Mouse (Mus musculus) kidney, embryonic 15.5 days (tissue): Measurements from ENCODE around the gene Gcc1. TPM values are rescaled to one million over a fixed set of nuclear protein-coding genes. Genes with fewer than 3 reads are reported as not detected.

Experiments
- ATAC-seq: fragments of 200-750 bp; cut with Nextera tagmentation; replicated peaks from 2 replicates; pipeline ENCODE4 v1.8.0; 2017; ENCODE audit warnings: moderate TSS enrichment; ENCODE audit not compliant: low FRiP score
- H3K27ac ChIP-seq: fragments of 300-500 bp; sonication (generic); 2 replicates; pipeline ENCODE4 v1.5.1; 2015; ENCODE audit warnings: mild to moderate bottlenecking, inconsistent platforms
- H3K27me3 ChIP-seq: fragments of 300-500 bp; sonication (generic); 2 replicates; pipeline ENCODE4 v1.6.1; 2015; ENCODE audit warnings: inconsistent platforms
- H3K36me3 ChIP-seq: fragments of 300-500 bp; sonication (generic); 2 replicates; pipeline ENCODE4 v1.6.1; 2015; ENCODE audit warnings: inconsistent platforms
- H3K4me1 ChIP-seq: fragments of 300-500 bp; sonication (generic); 2 replicates; pipeline ENCODE4 v1.6.1; 2015; ENCODE audit warnings: inconsistent platforms
- H3K4me2 ChIP-seq: fragments of 300-500 bp; sonication (generic); 2 replicates; pipeline ENCODE4 v1.6.1; 2015; ENCODE audit warnings: moderate library complexity, mild to moderate bottlenecking, inconsistent platforms
- H3K4me3 ChIP-seq: fragments of 300-500 bp; sonication (generic); replicated peaks from 2 replicates; pipeline ENCODE4 v1.5.1; 2015; ENCODE audit warnings: mild to moderate bottlenecking, inconsistent platforms
- H3K9ac ChIP-seq: fragments of 300-500 bp; sonication (generic); 2 replicates; pipeline ENCODE4 v1.6.1; 2015; ENCODE audit warnings: mild to moderate bottlenecking, inconsistent platforms
- H3K9me3 ChIP-seq: fragments of 300-500 bp; sonication (generic); replicated peaks from 2 replicates; pipeline ENCODE4 v1.6.1; 2016; ENCODE audit warnings: inconsistent platforms
- WGBS: fragments of 180-500 bp; shearing (Covaris S2); methylation state at CpG from one replicate; pipeline ENCODE4 v1.1.7; 2015; ENCODE audit warnings: mixed read lengths; 5-methylcytosine and 5-hydroxymethylcytosine counted together
- polyA plus RNA-seq: library from polyadenylated mRNA; unstranded; fragments of >200 nt; fragmentation: Nextera tagmentation; extraction: Ambion mirVana; gene quantifications from 2 replicates; pipeline ENCODE4 v1.2.1, GENCODE M21; 2015

Gcc1 gene
- polyA plus RNA-seq, 1 experiment from 2014 or later: 11.3 TPM

DNA sequence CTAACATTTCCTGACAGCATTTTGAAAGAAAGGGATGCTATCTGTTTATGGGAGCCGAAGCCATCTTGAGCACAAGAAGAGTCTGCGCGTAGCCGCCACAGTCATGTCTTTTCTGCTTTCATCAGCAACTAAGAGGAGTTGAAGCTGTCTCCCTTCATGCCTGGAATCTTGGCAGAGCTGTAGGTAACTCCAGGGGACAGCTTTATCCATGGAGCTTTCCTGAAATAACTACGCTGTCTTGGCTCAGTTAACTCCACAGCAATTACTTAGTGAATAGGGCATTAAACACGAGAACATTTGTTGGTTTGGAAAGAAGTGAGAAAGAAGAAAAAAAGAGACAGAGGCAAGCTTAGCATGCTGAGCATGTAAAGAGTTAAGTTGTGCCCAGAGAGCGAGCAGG lies 19.7 kb upstream of the Gcc1 start:
- peaks cover 41% of the 10 kb centered on the region for H3K27me3 ChIP-seq
- H3K9me3 ChIP-seq: no peaks in the 10 kb centered on the region
- H3K4me1 ChIP-seq: no peaks in the 10 kb centered on the region
- no peak overlapping the region for H3K4me2 ChIP-seq
- ATAC-seq: no peak
- no peak overlapping the region for H3K4me3 ChIP-seq
- WGBS: 75% methylated on average over 7 of the region's 7 CpGs
- no peaks in the 10 kb centered on the region for H3K36me3 ChIP-seq
- H3K9ac ChIP-seq: no peak overlapping the region
- H3K27ac ChIP-seq: no peak overlapping the region

DNA sequence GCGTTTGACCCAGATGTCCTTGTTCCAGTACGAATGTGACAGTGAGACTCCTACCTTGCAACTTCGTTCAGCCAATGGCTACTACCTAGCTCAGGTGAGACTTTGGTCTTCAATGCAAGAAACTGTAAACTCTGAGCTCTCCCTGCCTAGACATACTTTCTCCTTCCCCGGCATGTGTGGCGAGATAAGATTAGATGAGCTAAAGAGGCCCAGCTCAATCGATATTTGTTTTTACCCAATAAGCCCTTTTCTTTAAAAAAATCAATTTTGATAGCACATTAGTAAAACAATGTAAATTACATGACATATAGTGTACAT lies 3.3 kb upstream of the Gcc1 start:
- ATAC-seq: no peak
- Histone ChIP-seq H3K36me3 (peaks cover 7% of the 10 kb centered on the region), H3K27me3 (no peaks in the 10 kb centered on the region), H3K9me3 (no peaks in the 10 kb centered on the region), H3K27ac (no peak overlapping the region), H3K4me2 (no peak overlapping the region), H3K4me1 (no peaks in the 10 kb centered on the region), H3K9ac (no peak overlapping the region), H3K4me3 (no peak overlapping the region)
- 80% methylated on average over 6 of the region's 6 CpGs for whole genome bisulfite sequencing

DNA sequence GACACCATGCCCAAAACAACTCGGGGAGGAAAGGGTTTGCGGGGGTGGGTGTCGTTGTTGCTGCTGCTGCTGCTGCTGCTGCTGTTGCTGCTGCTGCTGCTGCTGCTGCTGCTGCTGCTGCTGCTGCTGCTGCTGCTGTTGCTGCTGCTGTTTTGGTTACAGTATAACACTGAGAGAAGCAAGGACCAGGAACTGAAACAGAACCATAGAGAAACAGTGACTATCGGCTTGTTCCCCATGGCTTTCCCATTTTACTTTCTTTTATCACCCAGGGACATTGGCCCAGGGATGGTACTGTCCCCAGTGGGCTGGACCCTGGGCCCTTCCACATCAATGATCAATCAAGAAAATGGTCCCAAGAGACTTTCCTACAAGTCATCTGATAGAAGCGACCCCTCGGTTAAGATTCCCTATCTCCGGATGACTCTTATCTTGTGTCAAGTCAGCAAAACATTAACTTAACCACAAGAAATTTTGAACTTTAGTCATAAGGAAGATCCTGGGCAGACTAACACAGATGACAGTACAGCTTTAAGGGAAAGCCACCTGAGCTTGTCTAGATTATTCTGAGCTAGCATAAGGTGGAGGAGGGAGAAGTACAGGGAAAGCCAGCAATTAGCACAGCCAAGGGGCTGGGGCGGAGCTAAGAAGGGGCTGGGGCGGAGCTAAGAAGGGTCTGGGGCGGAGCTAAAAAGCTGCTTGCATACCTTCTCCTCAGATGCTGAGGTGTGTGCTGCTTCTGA lies 2.8 kb upstream of the Gcc1 start:
- no peaks in the 10 kb centered on the region for H3K4me1 ChIP-seq
- no peak overlapping the region for H3K4me3 ChIP-seq
- no peak overlapping the region for H3K4me2 ChIP-seq
- H3K9me3 ChIP-seq: no peaks in the 10 kb centered on the region
- 71% methylated on average over 10 of the region's 10 CpGs for WGBS
- no peak overlapping the region for H3K27ac ChIP-seq
- ATAC-seq: no peak
- no peaks in the 10 kb centered on the region for H3K27me3 ChIP-seq
- peaks cover 12% of the 10 kb centered on the region for H3K36me3 ChIP-seq
- no peak overlapping the region for H3K9ac ChIP-seq

DNA sequence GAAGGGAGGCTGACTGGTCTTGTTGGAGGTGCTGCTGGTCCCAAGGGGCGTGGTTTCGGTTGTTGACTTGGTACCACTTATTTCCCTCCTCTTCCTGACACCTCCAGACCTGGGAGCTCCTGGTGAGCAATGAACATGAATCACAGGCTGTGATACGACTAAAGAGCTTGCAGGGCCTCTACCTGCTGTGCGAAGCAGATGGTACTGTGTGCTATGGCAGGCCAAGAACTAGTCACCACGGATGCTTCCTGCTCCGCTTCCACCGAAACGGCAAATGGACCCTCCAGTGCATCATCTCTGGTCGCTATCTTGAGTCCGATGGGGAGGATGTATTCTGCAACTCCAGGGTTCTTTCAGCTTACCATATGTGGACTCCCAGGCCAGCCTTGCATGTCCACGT lies 1.7 kb upstream of the Gcc1 start:
- Histone ChIP-seq H3K9ac (no peak overlapping the region), H3K4me3 (no peak overlapping the region), H3K4me2 (no peak overlapping the region), H3K27me3 (no peaks in the 10 kb centered on the region), H3K27ac (no peak overlapping the region), H3K9me3 (no peaks in the 10 kb centered on the region), H3K4me1 (peaks cover 2% of the 10 kb centered on the region), H3K36me3 (peaks cover 22% of the 10 kb centered on the region)
- ATAC-seq: no peak
- WGBS: 87% methylated on average over 11 of the region's 11 CpGs

DNA sequence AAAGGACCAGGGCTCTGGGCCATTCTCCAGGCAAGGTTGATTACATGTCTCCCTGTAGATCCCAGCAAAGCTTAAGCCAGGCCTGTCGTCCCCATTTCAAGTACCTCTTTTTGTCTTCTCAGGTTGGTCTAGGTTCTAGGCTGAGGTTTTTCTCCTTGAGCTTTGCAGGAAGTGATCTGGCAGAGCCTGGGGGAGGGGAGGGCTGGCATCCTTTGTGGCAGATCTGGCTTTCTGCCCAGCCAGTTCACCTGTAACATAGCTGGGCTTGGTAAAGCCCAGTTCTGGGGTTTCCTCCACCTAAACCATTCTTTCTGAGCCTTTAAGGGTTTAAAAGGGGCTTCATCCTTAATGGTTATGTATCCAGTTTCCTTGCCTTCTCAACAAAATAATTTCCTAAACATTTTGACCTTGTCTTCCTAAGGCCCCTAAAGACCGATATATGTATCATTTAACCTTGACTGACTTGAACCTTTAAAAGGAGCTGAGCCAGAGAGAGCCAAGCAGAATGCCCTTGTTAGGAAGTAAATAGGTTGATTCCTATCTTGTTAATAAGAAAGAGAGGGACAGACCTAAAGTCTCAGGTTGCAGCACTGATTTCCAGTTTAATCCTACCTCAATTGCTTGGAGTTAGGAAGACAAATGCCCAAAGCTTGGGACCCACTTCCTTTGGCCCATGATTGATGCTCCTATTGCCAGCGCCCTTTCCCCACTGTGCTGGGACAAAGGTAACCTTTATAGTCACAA lies 922 bp downstream of the Gcc1 start, which contains the start of gene Fscn3:
Fscn3 (plus strand) TSS at position 694 of the 744 bp plus-strand sequence.
- 76% methylated on average over 3 of the region's 3 CpGs for WGBS
- no peak for ATAC-seq
- Histone ChIP-seq H3K4me2 (no peak within 1 kb of the TSS), H3K4me1 (peaks cover 15% of the 10 kb centered on the region), H3K9me3 (no peaks in the 10 kb centered on the region), H3K27me3 (no peaks in the 10 kb centered on the region), H3K9ac (no peak within 1 kb of the TSS), H3K36me3 (peaks cover 22% of the 10 kb centered on the region), H3K4me3 (no peak within 1 kb of the TSS), H3K27ac (no peak within 1 kb of the TSS)

DNA sequence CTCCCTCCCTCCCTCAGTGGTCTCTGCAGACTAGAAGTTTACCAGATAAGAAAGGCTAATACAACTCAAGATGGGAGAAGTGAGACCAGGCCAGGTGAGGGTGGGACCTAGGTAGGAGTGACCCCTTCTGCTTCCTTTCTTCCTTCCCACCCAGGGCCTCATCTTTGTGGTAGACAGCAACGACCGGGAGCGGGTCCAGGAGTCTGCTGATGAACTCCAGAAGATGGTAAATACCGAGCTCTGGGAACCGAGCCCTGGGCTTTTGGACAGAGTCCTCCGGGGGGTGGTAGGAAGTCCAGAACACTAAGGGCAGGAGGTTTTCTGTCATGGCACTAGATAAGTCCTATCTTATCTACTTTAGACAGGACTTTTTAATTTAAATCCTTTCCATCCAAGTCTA lies 3.2 kb downstream of the Gcc1 start:
- Histone ChIP-seq H3K27me3 (no peaks in the 10 kb centered on the region), H3K9me3 (no peaks in the 10 kb centered on the region), H3K4me2 (peak overlapping the region; percentile 64), H3K4me3 (no peak overlapping the region), H3K9ac (no peak overlapping the region), H3K27ac (no peak overlapping the region), H3K4me1 (peaks cover 33% of the 10 kb centered on the region), H3K36me3 (peaks cover 22% of the 10 kb centered on the region)
- ATAC-seq: no peak
- 88% methylated on average over 6 of the region's 6 CpGs for WGBS

DNA sequence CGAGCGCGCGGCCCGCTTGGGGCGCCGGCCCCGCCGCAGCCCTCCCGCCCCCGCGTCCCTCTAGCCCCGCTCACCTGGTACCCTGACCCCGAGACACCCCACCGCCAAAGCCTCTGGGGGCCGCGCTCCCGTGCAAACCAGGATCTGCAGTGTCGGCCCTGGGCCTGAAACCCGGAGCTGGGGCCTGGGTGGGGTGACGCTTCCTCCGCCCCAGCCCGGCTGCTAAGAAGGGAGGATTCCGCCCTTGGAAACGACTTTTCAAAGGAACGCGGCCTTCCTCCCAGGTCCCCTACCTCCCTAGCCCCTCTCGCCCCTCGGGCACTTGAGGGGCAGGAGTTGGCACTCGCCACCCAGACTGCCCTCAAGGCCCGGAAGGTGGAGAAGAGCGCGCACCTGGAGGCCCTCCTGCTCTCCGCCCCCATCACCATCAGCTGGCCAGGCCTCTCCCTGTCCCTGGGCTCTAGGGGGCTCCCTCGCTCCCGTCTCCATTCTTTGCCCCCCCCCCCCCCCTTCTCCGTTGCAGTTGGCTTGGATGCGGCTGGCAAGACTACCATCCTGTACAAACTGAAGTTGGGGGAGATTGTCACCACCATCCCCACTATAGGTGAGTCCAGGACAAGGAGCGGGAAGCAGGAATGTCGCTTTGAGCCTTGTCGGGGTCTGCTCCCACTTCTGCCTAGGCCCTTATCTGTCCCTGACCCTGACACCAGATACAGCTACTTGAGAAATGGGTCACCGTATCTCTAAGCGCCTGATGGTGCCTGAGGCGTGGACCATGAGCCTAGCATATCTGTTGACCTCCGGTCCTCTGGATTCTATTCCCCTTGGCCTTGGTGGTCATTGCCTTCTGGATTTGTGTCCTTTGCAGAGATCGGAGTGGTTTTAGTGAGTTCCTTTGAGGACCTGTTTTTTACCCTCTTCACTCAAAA lies 4.2 kb downstream of the Gcc1 start:
- Histone ChIP-seq H3K4me3 (peak overlapping the region; percentile 68), H3K4me1 (peaks cover 39% of the 10 kb centered on the region), H3K27me3 (no peaks in the 10 kb centered on the region), H3K4me2 (peak overlapping the region; percentile 64), H3K36me3 (peaks cover 25% of the 10 kb centered on the region), H3K9me3 (no peaks in the 10 kb centered on the region), H3K27ac (peak overlapping the region; percentile 81), H3K9ac (peak overlapping the region; percentile 87)
- WGBS: 9% methylated on average over 45 of the region's 46 CpGs
- peak; percentile 61 for ATAC-seq

DNA sequence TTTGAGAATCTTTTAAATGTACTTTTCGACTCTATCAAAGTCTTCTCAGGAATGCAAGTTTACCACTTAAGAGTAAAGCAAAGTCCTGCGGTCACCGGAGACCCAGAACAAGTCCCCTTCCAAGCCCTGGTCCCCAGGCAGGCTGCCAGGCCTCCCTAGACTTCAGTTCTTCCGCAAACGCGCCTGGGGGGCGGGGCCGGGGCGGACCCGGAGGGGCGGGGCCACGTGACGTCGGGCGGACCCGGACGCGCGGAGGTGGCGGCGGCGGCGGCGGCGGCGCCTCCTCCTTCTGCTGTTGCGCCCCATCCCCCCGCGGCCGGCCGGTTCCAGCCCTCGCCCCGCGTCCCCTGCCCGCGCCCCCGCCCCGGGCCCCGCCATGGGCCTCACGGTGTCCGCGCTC lies 4.9 kb downstream of the Gcc1 start, which contains the start of gene Arf5:
Arf5 (plus strand) TSS at position 248 of the 400 bp plus-strand sequence.
- H3K9me3 ChIP-seq: no peaks in the 10 kb centered on the region
- peak within 1 kb of the TSS; percentile 89 for H3K4me2 ChIP-seq
- peak within 1 kb of the TSS; percentile 87 for H3K9ac ChIP-seq
- H3K4me1 ChIP-seq: peaks cover 45% of the 10 kb centered on the region
- ATAC-seq: peak; percentile 70
- H3K36me3 ChIP-seq: peaks cover 32% of the 10 kb centered on the region
- H3K27ac ChIP-seq: peak within 1 kb of the TSS; percentile 81
- under 1% methylated on average over 25 of the region's 42 CpGs for WGBS
- no peaks in the 10 kb centered on the region for H3K27me3 ChIP-seq
- H3K4me3 ChIP-seq: peak within 1 kb of the TSS; percentile 68

DNA sequence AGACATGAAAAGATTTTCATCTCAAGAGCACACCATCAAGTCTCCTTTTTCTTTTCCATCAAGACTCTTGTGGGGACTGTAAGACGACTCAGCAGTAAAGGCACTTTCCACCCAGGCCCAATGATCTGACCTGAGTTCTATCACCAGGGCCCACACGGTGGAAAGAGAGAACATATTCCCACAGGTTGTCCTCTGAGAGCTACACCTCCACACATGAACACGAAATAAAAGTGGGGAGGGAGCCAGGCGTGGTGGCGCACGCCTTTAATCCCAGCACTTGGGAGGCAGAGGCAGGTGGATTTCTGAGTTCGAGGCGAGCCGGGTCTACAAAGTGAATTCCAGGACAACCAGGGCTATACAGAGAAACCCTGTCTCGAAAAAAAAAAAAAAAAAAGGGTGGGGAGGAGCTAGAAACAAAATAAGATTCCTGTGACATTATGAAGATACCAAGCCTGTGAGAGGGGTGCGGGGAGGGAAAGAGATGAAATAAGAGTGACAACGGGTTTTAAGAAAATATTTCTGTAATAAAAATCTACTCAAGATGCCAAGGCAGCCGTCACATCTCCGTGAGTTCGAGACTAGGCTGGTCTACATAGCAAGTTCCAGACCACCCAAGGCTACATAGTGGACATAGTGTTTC lies 5.4 kb downstream of the Gcc1 start:
- no peak for ATAC-seq
- peaks cover 38% of the 10 kb centered on the region for H3K36me3 ChIP-seq
- H3K9ac ChIP-seq: no peak overlapping the region
- H3K9me3 ChIP-seq: no peaks in the 10 kb centered on the region
- 72% methylated on average over 15 of the region's 15 CpGs for WGBS
- H3K27me3 ChIP-seq: no peaks in the 10 kb centered on the region
- peak overlapping the region; percentile 64 for H3K4me2 ChIP-seq
- peaks cover 51% of the 10 kb centered on the region for H3K4me1 ChIP-seq
- H3K27ac ChIP-seq: peak overlapping the region; percentile 57
- H3K4me3 ChIP-seq: peak overlapping the region; percentile 68

DNA sequence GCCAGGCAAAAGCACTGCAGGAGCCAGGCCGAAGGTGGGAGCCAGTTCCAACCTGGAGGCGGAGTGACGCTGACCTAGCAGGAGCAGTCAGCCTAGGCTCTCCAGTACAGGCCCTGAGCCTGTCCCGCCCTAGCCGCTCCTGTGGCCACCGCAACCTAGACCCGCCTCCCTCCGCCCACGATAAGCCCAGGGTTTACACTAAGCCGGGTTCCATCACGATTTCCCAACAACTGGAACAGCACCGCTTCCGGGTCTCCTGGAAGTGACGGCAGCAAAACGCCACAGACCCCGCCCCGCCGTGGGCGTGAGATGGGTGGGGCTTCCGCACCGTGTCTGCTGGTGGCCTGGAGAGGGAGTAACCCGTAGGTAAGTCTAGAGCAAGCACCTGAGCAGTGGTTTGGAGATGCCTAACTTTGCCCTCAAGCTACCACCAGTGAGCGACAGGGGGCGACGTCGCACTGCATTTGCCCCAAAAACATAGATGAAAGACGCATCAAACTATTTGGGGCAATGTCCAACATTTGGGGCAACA lies 6.7 kb downstream of the Gcc1 start:
- no peaks in the 10 kb centered on the region for H3K9me3 ChIP-seq
- peaks cover 39% of the 10 kb centered on the region for H3K36me3 ChIP-seq
- peaks cover 61% of the 10 kb centered on the region for H3K4me1 ChIP-seq
- peak overlapping the region; percentile 89 for H3K4me2 ChIP-seq
- H3K4me3 ChIP-seq: peak overlapping the region; percentile 71
- H3K27me3 ChIP-seq: no peaks in the 10 kb centered on the region
- WGBS: under 1% methylated on average over 27 of the region's 27 CpGs
- peak; percentile 89 for ATAC-seq
- H3K27ac ChIP-seq: peak overlapping the region; percentile 67
- peak overlapping the region; percentile 68 for H3K9ac ChIP-seq

DNA sequence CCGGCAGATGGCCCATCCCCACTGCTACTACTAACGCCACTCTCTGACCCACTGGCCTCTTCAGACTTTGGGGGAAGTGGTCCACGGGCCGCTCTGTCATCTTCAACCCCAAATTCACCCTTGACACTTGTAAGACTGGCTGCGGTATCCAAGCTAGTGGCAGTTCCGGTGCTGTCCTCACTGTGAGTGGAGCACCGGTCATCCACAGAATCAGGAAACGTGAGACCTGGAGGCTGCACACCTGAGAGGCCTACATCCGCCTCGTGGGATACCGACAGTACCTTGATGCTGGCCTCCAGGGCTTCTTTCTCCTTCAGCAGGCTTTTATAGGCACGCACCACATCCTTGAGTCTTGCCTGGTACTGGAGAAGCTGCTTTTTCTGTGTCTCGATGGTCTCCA lies 7.3 kb downstream of the Gcc1 start:
- H3K9me3 ChIP-seq: no peaks in the 10 kb centered on the region
- H3K4me3 ChIP-seq: peak overlapping the region; percentile 71
- peaks cover 61% of the 10 kb centered on the region for H3K4me1 ChIP-seq
- H3K36me3 ChIP-seq: peaks cover 39% of the 10 kb centered on the region
- WGBS: 15% methylated on average over 13 of the region's 13 CpGs
- ATAC-seq: no peak
- peak overlapping the region; percentile 68 for H3K9ac ChIP-seq
- H3K4me2 ChIP-seq: peak overlapping the region; percentile 89
- H3K27ac ChIP-seq: peak overlapping the region; percentile 67
- no peaks in the 10 kb centered on the region for H3K27me3 ChIP-seq
